Mouse (Mus musculus): ENCODE results near the gene Chrna7. TPM values are rescaled to one million over a fixed set of nuclear protein-coding genes. Genes with fewer than 3 reads are reported as not detected.

The Chrna7 gene
- polyA plus RNA-seq, 1 experiment = not detected

DNA sequence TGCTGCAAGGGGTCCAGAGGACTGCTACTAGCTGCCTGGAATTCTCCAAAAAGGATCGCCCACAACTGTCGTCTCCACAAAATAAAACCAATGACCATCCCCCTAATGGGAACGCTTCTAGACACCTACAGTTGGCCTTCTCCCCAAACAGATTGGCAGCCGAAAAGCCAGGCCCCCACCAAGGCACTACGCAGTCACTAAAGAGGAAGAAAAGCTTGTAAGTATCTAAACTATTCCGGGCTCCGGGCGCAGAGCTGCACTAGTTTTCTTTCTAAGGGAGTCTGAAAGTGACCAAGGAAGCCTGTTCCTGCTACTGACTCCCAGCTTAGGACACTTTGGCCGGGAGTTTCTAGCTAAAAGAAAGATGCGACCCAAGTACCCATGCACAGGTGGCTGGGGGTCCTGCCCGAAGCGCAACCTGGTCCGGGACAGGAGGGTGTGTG, 707 bp downstream of the Chrna7 start:
- no peak overlapping the region for H3K4me3 ChIP-seq
- H3K4me2 ChIP-seq (ENCODE audit: low read depth) = no peak overlapping the region
- no peaks in the 10 kb centered on the region for H3K79me2 ChIP-seq (ENCODE audit: control insufficient read depth, insufficient read depth)
- no peak overlapping the region for H3ac ChIP-seq (ENCODE audit: control insufficient read depth, insufficient read length)
- H3K27me3 ChIP-seq (ENCODE audit: control insufficient read depth, insufficient read depth, insufficient read length) = no peaks in the 10 kb centered on the region
- TF ChIP-seq TCF3 (IDR thresholded peaks at IDR 0.05; ENCODE audit: insufficient read length, low read depth) = no peak
- no peak for TF ChIP-seq MYOD1 (IDR thresholded peaks at IDR 0.05; ENCODE audit: control insufficient read depth in 1 of 3, insufficient read length in 2 of 3, low read depth in 2 of 3)
- TF ChIP-seq MYOG (IDR thresholded peaks at IDR 0.05; ENCODE audit: control insufficient read depth in 1 of 3, insufficient read depth in 1 of 3, insufficient read length in 2 of 3, low read depth in 2 of 3) = no peak
- no peak for TF ChIP-seq USF1 (IDR thresholded peaks at IDR 0.05; ENCODE audit: low read depth)
- TF ChIP-seq POLR2A (IDR thresholded peaks at IDR 0.05; ENCODE audit: insufficient read length, low read depth) = no peak
- TF ChIP-seq SRF (IDR thresholded peaks at IDR 0.05; ENCODE audit: control insufficient read depth, insufficient read length, low read depth) = no peak
- no peak for TF ChIP-seq TCF12 (IDR thresholded peaks at IDR 0.05; ENCODE audit: insufficient read depth, poor library complexity, severe bottlenecking)
- H3K36me3 ChIP-seq (ENCODE audit: control insufficient read depth, insufficient read depth) = no peaks in the 10 kb centered on the region

DNA sequence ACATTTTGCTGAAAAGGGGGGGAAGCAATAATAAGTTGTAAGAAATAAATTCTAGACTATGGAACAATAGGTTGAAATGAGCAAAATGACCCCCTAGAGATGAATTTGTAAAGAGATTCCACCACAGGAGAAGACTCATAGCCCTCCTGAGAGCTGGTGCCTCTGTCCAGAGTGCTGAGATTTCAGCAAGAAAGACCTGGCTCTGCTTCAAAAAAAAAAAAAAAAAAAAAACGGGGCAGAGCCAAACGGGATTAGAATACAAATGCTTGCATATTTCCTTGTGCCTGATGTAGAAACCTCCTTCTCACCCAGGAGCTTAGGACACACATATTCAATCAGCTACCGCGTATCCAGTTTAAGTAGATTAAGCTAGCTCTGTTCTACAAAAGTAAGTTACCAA, 2.9 kb downstream of the Chrna7 start:
- no peak overlapping the region for H3K4me3 ChIP-seq
- no peak for TF ChIP-seq SRF (IDR thresholded peaks at IDR 0.05; ENCODE audit: control insufficient read depth, insufficient read length, low read depth)
- TF ChIP-seq E2F4 (IDR thresholded peaks at IDR 0.05; ENCODE audit: insufficient read depth) = no peak
- TF ChIP-seq MYOD1 (IDR thresholded peaks at IDR 0.05; ENCODE audit: control insufficient read depth in 1 of 3, insufficient read length in 2 of 3, low read depth in 2 of 3) = no peak
- no peak for TF ChIP-seq TCF3 (IDR thresholded peaks at IDR 0.05; ENCODE audit: insufficient read length, low read depth)
- no peak for TF ChIP-seq POLR2A (IDR thresholded peaks at IDR 0.05; ENCODE audit: insufficient read length, low read depth)
- TF ChIP-seq MAX (IDR thresholded peaks at IDR 0.05; ENCODE audit: low read depth) = no peak
- no peak for TF ChIP-seq TCF12 (IDR thresholded peaks at IDR 0.05; ENCODE audit: insufficient read depth, poor library complexity, severe bottlenecking)
- no peak for TF ChIP-seq MYOG (IDR thresholded peaks at IDR 0.05; ENCODE audit: control insufficient read depth in 1 of 3, insufficient read depth in 1 of 3, insufficient read length in 2 of 3, low read depth in 2 of 3)
- no peak for TF ChIP-seq USF1 (IDR thresholded peaks at IDR 0.05; ENCODE audit: low read depth)
- no peak for TF ChIP-seq REST (IDR thresholded peaks at IDR 0.05; ENCODE audit: insufficient read depth, insufficient read length)
- no peak for TF ChIP-seq POLR2AphosphoS2 (IDR thresholded peaks at IDR 0.05; ENCODE audit: insufficient read length, low read depth)
- no peak for TF ChIP-seq CEBPB (IDR thresholded peaks at IDR 0.05; ENCODE audit: insufficient read depth, poor library complexity, severe bottlenecking)
- H3ac ChIP-seq (ENCODE audit: control insufficient read depth, insufficient read length) = no peak overlapping the region
- no peak overlapping the region for H3K4me2 ChIP-seq (ENCODE audit: low read depth)
- H3K36me3 ChIP-seq (ENCODE audit: control insufficient read depth, insufficient read depth) = no peaks in the 10 kb centered on the region
- no peaks in the 10 kb centered on the region for H3K79me2 ChIP-seq (ENCODE audit: control insufficient read depth, insufficient read depth)
- no peaks in the 10 kb centered on the region for H3K27me3 ChIP-seq (ENCODE audit: control insufficient read depth, insufficient read depth, insufficient read length)

DNA sequence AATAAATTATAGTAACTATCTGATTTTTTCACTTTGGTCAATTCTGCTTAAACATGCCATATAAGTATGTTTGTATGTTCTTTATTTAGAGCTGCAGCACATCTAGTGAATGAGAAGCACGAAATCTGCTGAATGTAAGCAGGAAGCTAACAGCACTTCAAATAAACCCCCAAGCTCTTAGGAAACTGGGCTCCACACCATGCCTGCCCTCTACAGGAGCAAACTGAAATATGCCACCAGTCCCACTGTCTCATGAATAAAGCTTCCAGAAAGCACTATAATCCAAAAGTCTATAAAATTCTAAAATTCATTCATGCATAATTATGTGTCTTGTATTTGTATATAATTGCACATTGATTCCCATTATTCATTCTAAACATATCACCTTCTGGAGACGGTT, 5.2 kb downstream of the Chrna7 start:
- H3ac ChIP-seq (ENCODE audit: control insufficient read depth, insufficient read length) = no peak overlapping the region
- no peaks in the 10 kb centered on the region for H3K36me3 ChIP-seq (ENCODE audit: control insufficient read depth, insufficient read depth)
- H3K79me2 ChIP-seq (ENCODE audit: control insufficient read depth, insufficient read depth) = no peaks in the 10 kb centered on the region
- no peaks in the 10 kb centered on the region for H3K27me3 ChIP-seq (ENCODE audit: control insufficient read depth, insufficient read depth, insufficient read length)
- no peak overlapping the region for H3K4me2 ChIP-seq (ENCODE audit: low read depth)
- TF ChIP-seq TCF3 (IDR thresholded peaks at IDR 0.05; ENCODE audit: insufficient read length, low read depth) = no peak
- TF ChIP-seq MAX (IDR thresholded peaks at IDR 0.05; ENCODE audit: low read depth) = no peak
- TF ChIP-seq MYOG (IDR thresholded peaks at IDR 0.05; ENCODE audit: control insufficient read depth in 1 of 3, insufficient read depth in 1 of 3, insufficient read length in 2 of 3, low read depth in 2 of 3) = no peak
- no peak for TF ChIP-seq POLR2A (IDR thresholded peaks at IDR 0.05; ENCODE audit: insufficient read length, low read depth)
- TF ChIP-seq MYOD1 (IDR thresholded peaks at IDR 0.05; ENCODE audit: control insufficient read depth in 1 of 3, insufficient read length in 2 of 3, low read depth in 2 of 3) = no peak
- TF ChIP-seq TCF12 (IDR thresholded peaks at IDR 0.05; ENCODE audit: insufficient read depth, poor library complexity, severe bottlenecking) = no peak
- no peak for TF ChIP-seq USF1 (IDR thresholded peaks at IDR 0.05; ENCODE audit: low read depth)
- no peak for TF ChIP-seq SRF (IDR thresholded peaks at IDR 0.05; ENCODE audit: control insufficient read depth, insufficient read length, low read depth)
- no peak for TF ChIP-seq REST (IDR thresholded peaks at IDR 0.05; ENCODE audit: insufficient read depth, insufficient read length)
- no peak for TF ChIP-seq E2F4 (IDR thresholded peaks at IDR 0.05; ENCODE audit: insufficient read depth)
- no peak for TF ChIP-seq POLR2AphosphoS2 (IDR thresholded peaks at IDR 0.05; ENCODE audit: insufficient read length, low read depth)
- no peak for TF ChIP-seq CEBPB (IDR thresholded peaks at IDR 0.05; ENCODE audit: insufficient read depth, poor library complexity, severe bottlenecking)
- no peak overlapping the region for H3K4me3 ChIP-seq

DNA sequence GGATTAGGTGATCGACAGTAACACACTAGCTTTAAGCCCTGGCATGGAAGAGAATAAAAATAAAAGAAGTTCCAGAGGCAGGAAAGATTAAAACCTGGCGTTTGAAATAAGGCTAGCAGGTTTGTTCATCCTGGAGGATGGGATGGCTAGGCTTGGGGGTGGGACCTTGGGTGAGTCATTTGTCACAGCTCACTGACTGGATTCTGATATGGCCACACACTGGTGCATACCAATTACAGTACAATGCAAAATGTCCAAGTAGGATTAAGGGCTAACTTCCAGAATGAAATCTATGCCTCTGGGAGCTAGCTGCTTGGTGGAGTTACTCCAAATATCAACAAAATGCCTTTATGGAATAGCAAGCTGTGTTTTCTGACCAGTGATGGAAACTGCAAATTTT, 16.8 kb downstream of the Chrna7 start:
- Histone ChIP-seq H3K4me3 (no peak overlapping the region), H3K36me3 (ENCODE audit: control insufficient read depth, insufficient read depth) (no peaks in the 10 kb centered on the region), H3K27me3 (ENCODE audit: control insufficient read depth, insufficient read depth, insufficient read length) (no peaks in the 10 kb centered on the region), H3K4me2 (ENCODE audit: low read depth) (no peak overlapping the region), H3ac (ENCODE audit: control insufficient read depth, insufficient read length) (no peak overlapping the region), H3K79me2 (ENCODE audit: control insufficient read depth, insufficient read depth) (no peaks in the 10 kb centered on the region)
- TF ChIP-seq POLR2AphosphoS2 (IDR thresholded peaks at IDR 0.05; ENCODE audit: insufficient read length, low read depth) = no peak
- TF ChIP-seq MYOD1 (IDR thresholded peaks at IDR 0.05; ENCODE audit: control insufficient read depth in 1 of 3, insufficient read length in 2 of 3, low read depth in 2 of 3) = no peak
- TF ChIP-seq REST (IDR thresholded peaks at IDR 0.05; ENCODE audit: insufficient read depth, insufficient read length) = no peak
- no peak for TF ChIP-seq TCF3 (IDR thresholded peaks at IDR 0.05; ENCODE audit: insufficient read length, low read depth)
- no peak for TF ChIP-seq CEBPB (IDR thresholded peaks at IDR 0.05; ENCODE audit: insufficient read depth, poor library complexity, severe bottlenecking)
- no peak for TF ChIP-seq POLR2A (IDR thresholded peaks at IDR 0.05; ENCODE audit: insufficient read length, low read depth)
- no peak for TF ChIP-seq USF1 (IDR thresholded peaks at IDR 0.05; ENCODE audit: low read depth)
- TF ChIP-seq MYOG (IDR thresholded peaks at IDR 0.05; ENCODE audit: control insufficient read depth in 1 of 3, insufficient read depth in 1 of 3, insufficient read length in 2 of 3, low read depth in 2 of 3) = no peak
- TF ChIP-seq MAX (IDR thresholded peaks at IDR 0.05; ENCODE audit: low read depth) = no peak
- no peak for TF ChIP-seq TCF12 (IDR thresholded peaks at IDR 0.05; ENCODE audit: insufficient read depth, poor library complexity, severe bottlenecking)

All from myocyte (in vitro differentiated cells).